Mouse (Mus musculus): ENCODE results near the gene Pcx. TPM values are rescaled to one million over a fixed set of nuclear protein-coding genes. Genes with fewer than 3 reads are reported as not detected.

Pcx gene
- polyA plus RNA-seq, 1 experiment from 2014 or later = 22.8 TPM

DNA sequence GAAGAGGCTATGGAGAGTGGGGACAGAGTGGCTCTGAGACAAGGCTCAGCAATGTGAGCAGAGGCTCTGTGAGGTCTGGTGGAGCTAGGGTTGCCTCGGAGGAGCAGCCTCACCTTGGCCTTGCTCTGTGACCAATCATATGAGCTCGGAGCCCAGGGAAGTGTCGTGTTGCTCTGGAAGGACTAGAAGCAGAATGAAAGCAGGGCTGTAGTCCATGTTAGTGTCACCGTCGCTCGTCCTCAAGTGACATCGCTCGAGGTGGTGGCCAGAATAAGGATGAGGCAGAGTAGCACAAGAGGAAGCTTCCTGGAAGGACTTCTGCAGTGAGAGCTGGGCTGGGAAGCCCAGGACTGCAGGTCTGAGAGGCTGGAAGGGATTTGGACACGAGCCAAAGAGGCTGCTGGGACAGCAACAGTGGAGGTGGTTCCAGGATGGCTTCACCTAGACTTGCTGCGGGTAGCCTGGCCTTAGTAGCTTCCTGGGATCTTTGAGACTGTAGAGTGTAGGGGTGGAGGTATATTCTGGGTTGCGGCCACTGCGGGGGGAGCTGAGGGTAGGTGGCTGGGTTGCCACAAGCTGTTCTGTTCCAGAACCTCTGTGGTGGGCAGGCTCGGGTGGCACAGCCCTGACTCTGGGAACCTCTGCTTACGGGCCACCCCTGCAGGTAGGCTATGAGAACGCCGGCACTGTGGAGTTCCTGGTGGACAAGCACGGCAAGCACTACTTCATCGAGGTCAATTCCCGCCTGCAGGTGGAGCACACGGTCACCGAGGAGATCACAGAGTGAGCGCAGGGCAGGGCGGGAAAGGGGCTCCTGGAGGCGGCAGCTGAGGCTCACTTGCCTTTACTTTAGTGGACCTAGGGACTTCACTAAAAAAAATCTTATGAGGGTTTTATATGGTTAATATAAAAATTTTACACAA is 93.8 kb downstream of the Pcx start:
- ATAC-seq (ENCODE audit: low FRiP score, low read depth) = peak; percentile 61; the same call in 1 of the 2 replicates
- Histone ChIP-seq H3K4me2 (replicated peaks) (peak overlapping the region; percentile 31), H3K36me3 (no peaks in the 10 kb centered on the region)

DNA sequence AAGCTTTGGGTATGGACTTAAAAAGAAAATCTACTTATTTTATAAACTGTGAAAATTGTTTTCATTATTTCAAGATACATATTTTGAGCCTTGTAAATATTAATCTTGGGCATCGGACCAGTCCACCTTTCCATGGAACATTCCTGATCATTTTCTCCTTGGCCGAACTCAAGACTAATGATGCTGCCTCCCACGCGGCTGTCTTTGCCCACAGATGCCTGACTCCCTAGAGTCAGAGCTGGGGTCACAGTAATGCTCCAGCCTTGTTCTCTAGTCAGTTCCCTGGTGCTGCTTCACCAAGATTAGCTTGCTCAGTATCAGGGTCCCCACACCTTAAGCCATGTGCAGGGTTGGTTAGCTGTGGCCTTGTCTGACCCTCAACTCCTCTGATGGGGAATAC is 95.4 kb downstream of the Pcx start:
- WGBS = 93% methylated on average over 4 of the region's 4 CpGs
- peaks cover 9% of the 10 kb centered on the region for H3K4me1 ChIP-seq

More for the DNA sequence above, 93.8 kb downstream of the Pcx start:
- Histone ChIP-seq H3K9ac (peak overlapping the region; percentile 50; the same call in 1 of the 2 replicates), H3K9me3 (no peaks in the 10 kb centered on the region), H3K27me3 (no peaks in the 10 kb centered on the region), H3K27ac (no peak overlapping the region), H3K4me1 (peaks cover 9% of the 10 kb centered on the region), H3K4me3 (no peak overlapping the region)
- 35% methylated on average over 24 of the region's 24 CpGs for WGBS

DNA sequence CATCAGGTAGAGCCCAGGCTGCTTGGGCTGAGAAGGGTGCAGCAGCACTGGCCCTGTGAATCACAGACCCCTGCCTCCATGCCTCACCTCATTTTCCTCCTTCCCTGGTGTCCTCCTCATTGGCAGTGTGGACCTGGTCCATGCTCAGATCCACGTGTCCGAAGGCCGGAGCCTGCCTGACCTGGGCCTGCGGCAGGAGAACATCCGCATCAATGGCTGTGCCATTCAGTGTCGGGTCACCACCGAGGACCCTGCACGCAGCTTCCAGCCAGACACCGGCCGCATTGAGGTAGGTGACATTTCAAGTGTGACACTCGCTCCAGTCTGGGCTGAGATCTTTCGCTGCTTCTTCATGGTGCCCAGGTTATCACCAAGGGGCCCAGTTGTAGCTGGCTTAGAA is 97.1 kb downstream of the Pcx start:
- WGBS = 91% methylated on average over 12 of the region's 12 CpGs

More for the DNA sequence above, 95.4 kb downstream of the Pcx start:
- Histone ChIP-seq H3K9ac (no peak overlapping the region), H3K36me3 (peaks cover 7% of the 10 kb centered on the region; the same call in 1 of the 2 replicates), H3K9me3 (no peaks in the 10 kb centered on the region), H3K4me2 (replicated peaks) (no peak overlapping the region), H3K4me3 (no peak overlapping the region), H3K27me3 (no peaks in the 10 kb centered on the region), H3K27ac (no peak overlapping the region)
- ATAC-seq (ENCODE audit: low FRiP score, low read depth) = no peak

DNA sequence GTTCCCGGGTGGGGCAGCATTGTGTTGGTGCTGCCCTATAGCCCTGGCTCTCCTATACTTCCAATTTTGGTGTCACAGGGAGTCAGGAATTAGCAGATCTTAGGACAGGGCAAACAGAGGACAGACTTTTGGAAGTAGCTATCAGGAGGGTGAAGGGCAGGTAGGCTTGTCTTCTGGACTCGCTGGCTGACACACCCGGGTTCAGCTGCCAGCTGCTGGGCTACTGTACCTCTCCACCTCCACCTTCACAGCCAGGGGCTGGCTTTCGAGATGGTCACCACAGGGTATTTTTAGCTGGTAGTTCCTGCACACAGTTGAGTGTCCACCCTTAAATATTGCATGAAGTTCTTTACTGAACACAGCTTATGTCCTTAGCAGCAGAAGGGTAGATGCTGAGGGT is 98.2 kb downstream of the Pcx start:
- Histone ChIP-seq H3K4me2 (replicated peaks) (no peak overlapping the region), H3K27me3 (no peaks in the 10 kb centered on the region), H3K4me1 (peaks cover 21% of the 10 kb centered on the region), H3K36me3 (peaks cover 35% of the 10 kb centered on the region), H3K9me3 (no peaks in the 10 kb centered on the region), H3K4me3 (no peak overlapping the region), H3K27ac (no peak overlapping the region), H3K9ac (no peak overlapping the region)
- WGBS = 85% methylated on average over 4 of the region's 4 CpGs
- no peak for ATAC-seq (ENCODE audit: low FRiP score, low read depth)

More for the DNA sequence above, 97.1 kb downstream of the Pcx start:
- no peak overlapping the region for H3K9ac ChIP-seq
- peaks cover 24% of the 10 kb centered on the region for H3K36me3 ChIP-seq
- no peaks in the 10 kb centered on the region for H3K9me3 ChIP-seq
- H3K4me1 ChIP-seq = peaks cover 10% of the 10 kb centered on the region
- H3K27me3 ChIP-seq = no peaks in the 10 kb centered on the region
- H3K4me2 ChIP-seq (replicated peaks) = no peak overlapping the region
- no peak for ATAC-seq (ENCODE audit: low FRiP score, low read depth)
- H3K4me3 ChIP-seq = no peak overlapping the region
- H3K27ac ChIP-seq = no peak overlapping the region

DNA sequence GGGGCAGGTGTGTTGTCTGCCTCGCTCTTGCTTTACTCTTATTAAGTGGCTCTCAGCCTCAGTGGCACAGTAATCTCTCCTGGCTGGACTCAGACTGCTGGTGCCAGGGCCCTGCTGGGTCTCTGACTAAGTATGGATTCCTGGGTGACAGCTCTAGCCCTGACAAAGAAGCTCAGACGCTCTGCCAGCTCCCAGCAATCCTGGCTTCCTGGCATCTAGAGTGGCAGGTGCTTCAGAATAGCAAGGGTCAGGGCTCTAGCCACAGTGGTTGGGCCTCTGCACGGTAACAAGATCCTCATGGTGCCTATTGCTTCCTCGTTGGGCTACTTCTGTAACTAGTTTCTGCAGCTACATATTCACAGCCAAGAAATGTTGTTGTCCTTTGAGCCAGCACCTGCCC is 99.8 kb downstream of the Pcx start:
- H3K4me1 ChIP-seq = peaks cover 23% of the 10 kb centered on the region
- no peak overlapping the region for H3K9ac ChIP-seq
- no peaks in the 10 kb centered on the region for H3K27me3 ChIP-seq
- H3K9me3 ChIP-seq = no peaks in the 10 kb centered on the region
- ATAC-seq (ENCODE audit: low FRiP score, low read depth) = no peak
- 66% methylated on average over 4 of the region's 4 CpGs for WGBS
- no peak overlapping the region for H3K27ac ChIP-seq
- H3K4me2 ChIP-seq (replicated peaks) = no peak overlapping the region
- H3K4me3 ChIP-seq = no peak overlapping the region
- peaks cover 41% of the 10 kb centered on the region for H3K36me3 ChIP-seq

DNA sequence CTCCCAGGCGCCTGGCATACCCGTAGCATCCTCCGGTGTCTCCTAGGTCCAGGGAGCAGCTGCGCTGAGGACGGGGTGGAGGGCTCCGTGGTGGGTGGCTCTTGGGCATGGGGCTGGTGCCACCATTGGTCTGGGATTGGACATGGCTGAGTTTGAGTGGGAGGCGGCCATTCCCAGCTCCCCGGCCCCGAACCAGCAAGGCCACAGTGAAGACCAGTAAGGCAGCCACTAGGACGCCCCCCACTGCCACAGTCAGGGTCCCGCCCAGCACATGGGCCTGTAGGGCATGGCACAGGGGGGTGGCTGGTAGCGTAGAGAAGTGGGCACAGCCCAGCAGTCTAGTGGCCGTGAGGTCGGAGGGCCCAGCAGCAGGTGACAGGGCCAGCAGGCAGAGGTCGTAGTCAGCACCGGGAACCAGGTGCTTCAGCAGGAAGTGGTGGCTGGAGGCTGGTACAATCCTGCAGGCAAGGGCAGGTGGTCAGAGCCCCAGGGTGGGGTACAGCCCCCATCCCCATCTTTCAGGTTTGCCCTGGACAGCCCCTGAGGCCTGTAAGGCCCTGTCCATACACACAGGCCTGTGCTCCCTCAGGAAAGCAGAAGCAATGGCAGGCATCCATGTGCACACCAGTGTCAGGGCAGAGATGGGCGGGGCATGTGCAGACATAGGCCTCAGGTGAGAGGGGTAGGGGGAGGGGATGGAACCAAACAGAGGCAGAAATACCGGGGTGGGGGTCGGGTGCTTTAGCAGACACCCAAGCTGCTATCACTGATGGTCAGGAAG is 102.1 kb downstream of the Pcx start:
- Histone ChIP-seq H3K4me1 (peaks cover 30% of the 10 kb centered on the region), H3K36me3 (peaks cover 41% of the 10 kb centered on the region), H3K27me3 (no peaks in the 10 kb centered on the region), H3K27ac (no peak overlapping the region), H3K9me3 (no peaks in the 10 kb centered on the region), H3K4me3 (no peak overlapping the region), H3K4me2 (replicated peaks) (no peak overlapping the region), H3K9ac (peak overlapping the region; percentile 25)
- 86% methylated on average over 19 of the region's 19 CpGs for WGBS
- no peak for ATAC-seq (ENCODE audit: low FRiP score, low read depth)

DNA sequence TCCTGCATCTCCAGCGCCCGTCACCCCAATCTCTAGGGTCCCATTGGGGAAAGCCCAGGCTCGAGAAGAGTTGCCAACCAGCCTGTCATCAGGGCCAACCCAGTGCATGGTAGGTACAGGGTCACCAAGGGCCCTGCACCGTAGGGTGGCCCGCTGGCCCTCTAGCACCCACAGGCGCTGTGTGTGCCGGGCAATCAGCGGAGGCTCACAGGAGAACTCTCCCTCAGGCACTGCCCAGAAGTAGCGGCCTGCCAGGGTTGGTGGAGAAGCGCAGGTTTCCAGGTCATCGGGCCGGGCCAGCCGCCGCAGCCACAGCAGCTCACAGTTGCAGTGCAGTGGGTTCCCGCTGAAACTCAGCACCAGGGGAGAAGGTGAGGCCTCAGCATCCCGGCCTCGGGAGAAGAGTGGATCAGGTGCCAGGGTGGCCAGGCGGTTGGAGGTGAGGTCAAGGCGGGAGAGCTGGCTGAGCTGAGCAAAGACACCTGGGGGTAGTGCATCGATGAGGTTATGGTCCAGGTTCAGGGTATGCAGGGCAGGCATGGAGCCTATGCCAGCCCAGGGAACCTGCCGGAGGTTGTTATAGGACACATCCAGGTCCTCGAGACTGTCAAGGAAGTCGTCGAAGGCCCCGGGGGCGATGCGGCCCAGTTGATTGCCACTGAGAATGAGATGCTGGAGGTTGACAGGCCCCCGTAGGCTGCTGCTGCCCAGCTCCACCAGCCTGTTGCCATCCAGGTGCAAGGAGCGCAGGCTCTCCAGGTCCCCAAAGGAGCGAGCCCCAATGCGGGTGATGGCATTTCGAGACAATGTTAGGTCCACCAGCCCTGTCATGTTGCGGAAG is 103.4 kb downstream of the Pcx start:
- Histone ChIP-seq H3K27me3 (no peaks in the 10 kb centered on the region), H3K9me3 (no peaks in the 10 kb centered on the region), H3K27ac (0 out of 2 replicates have a peak overlapping the region, but pooled peaks have one; percentile 91), H3K9ac (peak overlapping the region; percentile 97), H3K4me2 (replicated peaks) (peak overlapping the region; percentile 72), H3K4me3 (peak overlapping the region; percentile 91), H3K36me3 (peaks cover 41% of the 10 kb centered on the region), H3K4me1 (peaks cover 30% of the 10 kb centered on the region)
- no peak for ATAC-seq (ENCODE audit: low FRiP score, low read depth)
- 86% methylated on average over 33 of the region's 33 CpGs for WGBS

DNA sequence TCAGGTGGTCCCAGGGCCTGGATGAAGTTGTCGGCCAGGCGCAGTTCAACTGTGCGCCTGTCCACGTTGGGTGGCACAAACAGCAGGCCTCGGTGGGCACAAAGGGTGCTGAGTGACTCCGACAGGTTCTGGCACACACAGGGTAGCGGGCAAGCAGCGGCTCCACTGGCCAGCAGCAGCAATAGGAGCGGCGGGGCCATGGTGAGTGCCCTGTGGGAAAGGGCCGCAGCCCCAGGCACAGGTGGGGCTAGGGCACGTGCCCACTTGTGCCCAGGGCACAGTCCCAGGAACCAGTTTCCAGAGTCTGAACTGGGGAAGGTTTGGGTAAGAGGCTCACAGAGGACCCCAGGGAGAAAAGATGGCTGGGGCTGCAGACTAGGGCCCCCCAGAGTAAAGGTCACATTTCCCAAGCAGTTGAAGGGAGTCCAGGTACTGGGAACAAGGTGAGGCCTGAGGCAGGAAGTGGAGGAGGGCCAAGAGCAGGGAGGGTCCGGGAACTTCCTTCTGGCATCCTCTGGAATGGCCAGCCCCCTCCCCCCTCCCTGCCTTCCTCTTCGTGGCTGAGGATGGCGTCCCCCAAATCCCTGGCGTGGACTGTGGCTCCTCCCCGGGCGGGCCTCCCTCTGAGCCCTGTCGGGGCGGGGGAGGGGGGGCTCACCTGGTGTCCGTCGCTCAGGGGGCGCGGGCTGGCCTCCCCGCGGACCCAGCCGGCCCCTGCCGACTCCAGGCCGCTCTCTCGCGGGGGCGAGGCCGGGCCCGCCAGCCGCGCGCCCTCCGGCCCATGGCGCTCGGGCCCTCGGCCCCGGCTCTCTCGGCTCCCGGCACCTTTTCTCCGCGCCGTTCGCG is 104.3 kb downstream of the Pcx start:
- Histone ChIP-seq H3K9me3 (no peaks in the 10 kb centered on the region), H3K27me3 (no peaks in the 10 kb centered on the region), H3K4me2 (replicated peaks) (peak overlapping the region; percentile 72), H3K4me1 (peaks cover 30% of the 10 kb centered on the region), H3K4me3 (peak overlapping the region; percentile 91), H3K27ac (peak overlapping the region; percentile 91), H3K9ac (peak overlapping the region; percentile 97), H3K36me3 (peaks cover 41% of the 10 kb centered on the region)
- ATAC-seq (ENCODE audit: low FRiP score, low read depth) = no peak
- 16% methylated on average over 44 of the region's 49 CpGs for WGBS

DNA sequence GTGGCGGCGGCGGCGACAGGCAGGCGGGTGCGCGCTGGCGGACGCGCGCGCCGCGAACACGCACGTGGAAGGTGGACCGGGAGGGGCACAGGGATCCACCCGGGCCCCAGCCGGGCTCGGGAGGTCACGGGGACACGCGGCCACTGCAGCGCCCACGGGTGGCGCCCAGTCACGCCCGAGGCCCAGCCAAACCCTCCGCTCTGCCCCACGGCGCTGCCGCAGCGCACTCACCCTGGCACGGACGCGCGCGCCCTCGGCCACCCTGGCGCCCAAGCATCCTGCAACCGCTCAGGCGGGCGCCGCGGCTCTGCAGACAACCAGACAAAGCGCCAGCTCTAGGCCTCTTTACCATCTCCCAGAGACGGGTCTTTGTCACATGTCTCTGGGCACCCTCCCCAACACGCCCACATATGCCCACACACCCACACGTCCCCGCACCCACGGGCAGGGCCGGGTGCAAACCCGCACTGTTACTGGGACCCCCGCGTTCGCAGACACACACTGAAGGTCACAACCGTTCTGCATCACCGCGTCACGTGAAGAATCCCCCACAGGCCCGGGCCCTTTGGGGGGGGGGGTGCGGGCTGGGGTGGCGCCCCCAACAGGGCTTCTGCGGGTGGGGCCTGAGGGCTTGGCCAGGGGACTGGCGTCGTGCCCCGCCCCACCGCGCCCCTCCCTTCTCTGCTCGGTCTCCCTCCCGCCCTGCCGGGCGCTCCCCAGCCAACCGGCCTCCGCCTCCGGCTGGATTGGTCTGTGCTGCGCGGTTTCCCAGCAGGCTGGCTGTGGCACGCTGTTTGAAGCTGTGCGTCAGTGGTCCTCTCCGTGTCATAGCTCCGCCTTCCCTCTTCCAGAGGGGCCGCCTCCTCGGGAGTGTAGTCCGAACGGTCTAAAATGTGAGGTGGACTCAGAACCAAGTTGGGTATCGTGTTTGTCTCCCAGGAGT is 105.2 kb downstream of the Pcx start, which contains the start of gene Lrfn4:
TSS of gene Lrfn4 (minus strand) at position 517 of the 943 bp plus-strand sequence.
- peaks cover 30% of the 10 kb centered on the region for H3K4me1 ChIP-seq
- H3K27me3 ChIP-seq = no peaks in the 10 kb centered on the region
- H3K4me3 ChIP-seq = peak within 1 kb of the TSS; percentile 91
- WGBS = under 1% methylated on average over 58 of the region's 87 CpGs
- peaks cover 44% of the 10 kb centered on the region for H3K36me3 ChIP-seq
- peak; percentile 93 for ATAC-seq (ENCODE audit: low FRiP score, low read depth)
- peak within 1 kb of the TSS; percentile 97 for H3K9ac ChIP-seq
- peak within 1 kb of the TSS; percentile 91 for H3K27ac ChIP-seq
- H3K9me3 ChIP-seq = no peaks in the 10 kb centered on the region
- H3K4me2 ChIP-seq (replicated peaks) = peak within 1 kb of the TSS; percentile 72

DNA sequence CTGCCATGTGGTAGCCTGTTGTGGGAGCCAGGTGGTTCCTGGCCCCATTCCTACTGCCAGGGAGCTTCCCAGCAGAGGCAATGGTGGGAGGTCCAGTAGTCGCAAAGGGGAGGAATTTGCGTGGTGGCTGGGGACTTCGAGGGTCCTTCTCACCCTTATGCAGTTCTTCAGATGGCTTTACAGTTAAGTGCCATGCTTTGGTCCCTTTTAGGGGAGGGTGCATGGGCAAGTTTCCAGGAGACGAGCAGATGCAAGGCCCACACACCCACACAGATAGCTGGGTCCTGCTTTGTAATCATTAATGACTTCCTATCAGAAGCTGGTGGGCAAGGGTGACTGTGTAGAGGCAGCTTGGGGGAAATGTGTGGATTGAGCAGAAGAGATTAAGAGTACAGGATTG is 106.3 kb downstream of the Pcx start:
- no peaks in the 10 kb centered on the region for H3K9me3 ChIP-seq
- H3K27me3 ChIP-seq = no peaks in the 10 kb centered on the region
- H3K9ac ChIP-seq = peak overlapping the region; percentile 97; the same call in 1 of the 2 replicates
- H3K4me1 ChIP-seq = peaks cover 30% of the 10 kb centered on the region
- no peak for ATAC-seq (ENCODE audit: low FRiP score, low read depth)
- WGBS = 24% methylated on average over 4 of the region's 4 CpGs
- peaks cover 43% of the 10 kb centered on the region for H3K36me3 ChIP-seq
- peak overlapping the region; percentile 91; the same call in 1 of the 2 replicates for H3K27ac ChIP-seq
- H3K4me2 ChIP-seq (replicated peaks) = peak overlapping the region; percentile 72
- H3K4me3 ChIP-seq = peak overlapping the region; percentile 91
